Mouse (Mus musculus) G1E (cell line): ENCODE measurements around the gene Copb1.
"Not testable (repeated sequence)": the region's sequence is repeated elsewhere in the genome, so short reads cannot be mapped to it uniquely, and the experiment has no call there.

Experiments used
- CTCF ChIP-seq: IDR thresholded peaks from 2 replicates; pipeline ENCODE4 v1.5.1; 2012; ENCODE audit warnings: low read depth, low read length, inconsistent platforms, mixed read lengths
- GATA1 ChIP-seq: IDR thresholded peaks from 2 replicates; pipeline ENCODE4 v1.6.1; 2012; ENCODE audit warnings: borderline replicate concordance, low read length, inconsistent platforms, mixed read lengths
- POLR2AphosphoS5 ChIP-seq: IDR thresholded peaks from 2 replicates; pipeline ENCODE4 v1.6.1; 2012; ENCODE audit warnings: low read depth, low read length, inconsistent platforms; ENCODE audit not compliant: insufficient replicate concordance

- TF ChIP-seq CTCF, GATA1, POLR2AphosphoS5: not testable (repeated sequence)
Observed at GRCm38 (mm10) chr7:114196588-114196987, 57.9 kb downstream of the Copb1 start.
